Mouse (Mus musculus): Measurements from ENCODE around the gene Clec4a1. TPM values are rescaled to one million over a fixed set of nuclear protein-coding genes. Genes with fewer than 3 reads are reported as not detected.

Clec4a1 gene
- polyA plus RNA-seq, 1 experiment from 2014 or later = 1.0 TPM

DNA sequence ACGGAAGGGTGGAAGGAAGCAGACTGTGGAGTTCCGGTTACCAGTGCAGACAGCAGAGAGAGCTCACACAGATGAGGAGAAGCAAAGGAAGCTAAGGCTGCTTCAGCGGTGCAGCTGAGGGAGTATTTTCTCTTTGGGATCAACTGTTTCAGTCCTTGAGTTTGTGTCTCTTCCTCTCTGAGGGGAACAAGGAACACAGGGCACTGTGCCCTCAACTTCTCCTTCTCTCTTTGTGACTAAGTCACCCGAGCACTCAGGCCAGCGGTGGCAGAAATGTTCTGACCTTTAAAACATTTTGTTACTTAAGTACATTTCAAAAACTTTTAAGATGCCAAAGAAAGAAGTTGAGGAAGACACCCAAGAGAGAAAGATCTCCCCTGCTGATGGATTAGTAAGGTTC, 18.0 kb downstream of the Clec4a1 start:
- Histone ChIP-seq H3K4me1 (no peaks in the 10 kb centered on the region), H3K36me3 (no peaks in the 10 kb centered on the region), H3K4me3 (no peak overlapping the region), H3K27me3 (ENCODE audit: low read depth, poor library complexity, severe bottlenecking) (no peaks in the 10 kb centered on the region), H3K27ac (replicated peaks) (no peak overlapping the region), H3K9me3 (replicated peaks) (no peaks in the 10 kb centered on the region)
- WGBS = 82% methylated on average over 5 of the region's 5 CpGs
- no peak for DNase-seq (ENCODE audit: low spot score)

DNA sequence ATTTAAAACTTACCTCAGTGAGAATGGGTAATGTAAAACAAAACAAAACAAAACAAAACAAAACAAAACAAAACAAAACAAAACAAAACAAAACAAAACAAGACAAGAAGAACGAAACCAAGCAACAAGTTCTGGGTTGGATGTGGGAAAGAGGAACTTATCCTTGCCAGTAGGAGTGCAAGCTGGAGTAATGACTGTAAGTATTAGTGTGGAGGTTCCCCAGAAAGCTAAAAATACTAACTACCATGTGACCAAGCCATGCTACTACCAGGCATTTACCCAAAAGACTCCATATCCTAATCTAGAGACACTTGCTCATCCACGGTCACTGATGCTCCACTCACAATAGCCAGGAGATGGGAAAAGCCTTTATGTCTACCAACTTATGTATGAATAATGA, 25.1 kb downstream of the Clec4a1 start:
- 91% methylated on average over 2 of the region's 2 CpGs for WGBS
- Histone ChIP-seq H3K27me3 (ENCODE audit: low read depth, poor library complexity, severe bottlenecking) (no peaks in the 10 kb centered on the region), H3K27ac (replicated peaks) (no peak overlapping the region), H3K36me3 (no peaks in the 10 kb centered on the region), H3K9me3 (replicated peaks) (0 out of 2 replicates have a peak, but pooled peaks cover 5% of the 10 kb centered on the region), H3K4me3 (no peak overlapping the region), H3K4me1 (no peaks in the 10 kb centered on the region)
- DNase-seq (ENCODE audit: low spot score) = no peak

DNA sequence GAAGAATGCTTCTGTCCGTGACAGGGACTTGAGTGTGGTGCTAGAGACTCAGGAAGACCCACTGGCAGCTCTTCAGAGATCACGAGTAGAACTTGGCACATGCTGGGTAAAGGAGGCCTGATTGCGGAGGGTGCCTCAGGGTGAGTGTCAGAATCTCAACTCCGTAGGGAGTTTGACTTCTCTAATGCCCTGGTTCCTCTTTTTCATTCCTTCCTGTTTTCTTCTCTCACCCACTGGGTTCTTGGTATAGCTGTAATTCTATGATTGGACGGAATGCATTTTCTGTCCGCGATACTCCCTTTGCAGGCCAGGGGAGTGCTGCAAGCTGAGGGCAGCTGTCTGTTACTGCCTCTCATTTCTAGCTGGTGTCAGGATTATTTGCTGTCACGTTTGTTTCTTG, 30.8 kb downstream of the Clec4a1 start, which contains the start of gene Clec4a3:
Gene Clec4a3 (plus strand): TSS at position 115 of the 400 bp plus-strand sequence.
- H3K27ac ChIP-seq (replicated peaks) = no peak within 1 kb of the TSS
- no peaks in the 10 kb centered on the region for H3K36me3 ChIP-seq
- 0 out of 2 replicates have a peak, but pooled peaks cover 7% of the 10 kb centered on the region for H3K9me3 ChIP-seq (replicated peaks)
- H3K27me3 ChIP-seq (ENCODE audit: low read depth, poor library complexity, severe bottlenecking) = no peaks in the 10 kb centered on the region
- WGBS = 85% methylated on average over 8 of the region's 8 CpGs
- no peak for DNase-seq (ENCODE audit: low spot score)
- no peaks in the 10 kb centered on the region for H3K4me1 ChIP-seq
- no peak within 1 kb of the TSS for H3K4me3 ChIP-seq

DNA sequence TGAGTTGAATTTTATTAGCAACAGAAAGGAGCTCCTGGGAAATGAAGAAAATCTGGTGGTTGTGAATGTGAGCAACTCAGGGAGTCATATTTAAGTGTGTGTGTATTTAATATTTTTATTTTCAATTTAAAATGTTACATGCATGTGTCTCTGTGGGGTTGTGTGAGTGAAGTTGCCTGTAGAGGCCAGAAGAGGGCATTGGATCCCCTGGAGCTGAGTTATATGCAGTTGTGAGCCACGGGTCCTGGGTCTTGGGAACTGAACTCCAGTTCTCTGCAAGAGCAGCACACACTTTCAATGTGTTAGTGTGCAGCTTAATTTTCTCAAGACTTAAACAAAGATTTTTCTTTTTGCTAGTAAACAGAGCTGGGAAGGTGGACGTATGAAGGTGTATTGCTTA, 42.9 kb downstream of the Clec4a1 start:
- 74% methylated on average over 2 of the region's 2 CpGs for WGBS
- no peaks in the 10 kb centered on the region for H3K4me1 ChIP-seq

DNA sequence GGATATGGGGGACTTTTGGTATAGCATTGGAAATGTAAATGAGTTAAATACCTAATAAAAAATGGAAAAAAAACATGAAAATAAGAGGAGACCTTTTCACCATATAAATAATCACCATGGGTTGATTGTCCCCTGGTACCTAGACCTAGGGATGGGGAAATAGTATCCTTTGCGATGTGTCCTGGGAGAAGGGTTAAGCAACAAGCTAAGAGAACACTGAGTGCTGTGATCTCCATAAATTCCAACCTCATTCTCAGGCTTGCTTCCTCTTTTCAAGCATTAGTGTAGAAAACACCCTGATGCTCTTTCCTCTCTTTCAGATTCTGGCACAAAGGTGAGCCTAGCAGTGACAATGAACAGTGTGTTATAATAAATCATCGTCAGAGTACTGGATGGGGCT, 47.4 kb downstream of the Clec4a1 start:
- H3K4me3 ChIP-seq = no peak overlapping the region
- H3K27me3 ChIP-seq (ENCODE audit: low read depth, poor library complexity, severe bottlenecking) = no peaks in the 10 kb centered on the region
- H3K4me1 ChIP-seq = no peaks in the 10 kb centered on the region
- no peak for DNase-seq (ENCODE audit: low spot score)
- no peaks in the 10 kb centered on the region; the same call in 1 of the 2 replicates for H3K9me3 ChIP-seq (replicated peaks)
- H3K36me3 ChIP-seq = no peaks in the 10 kb centered on the region
- H3K27ac ChIP-seq (replicated peaks) = no peak overlapping the region
- 94% methylated on average over 2 of the region's 2 CpGs for WGBS

More for the DNA sequence above, 42.9 kb downstream of the Clec4a1 start:
- Histone ChIP-seq H3K9me3 (replicated peaks) (peaks cover 4% of the 10 kb centered on the region; the same call in 1 of the 2 replicates), H3K27me3 (ENCODE audit: low read depth, poor library complexity, severe bottlenecking) (no peaks in the 10 kb centered on the region), H3K4me3 (no peak overlapping the region), H3K36me3 (no peaks in the 10 kb centered on the region), H3K27ac (replicated peaks) (no peak overlapping the region)
- no peak for DNase-seq (ENCODE audit: low spot score)

Other genes starting within 250 kb of the Clec4a1 start
- gene Nanog, start 214.4 kb upstream of the Clec4a1 start, polyA plus RNA-seq (2016; fragmentation: Nextera tagmentation; extraction: Ambion mirVana) = 0.09 and 0.32 TPM in 2 replicates
- gene Slc2a3, start 120.2 kb upstream of the Clec4a1 start, polyA plus RNA-seq (2016; fragmentation: Nextera tagmentation; extraction: Ambion mirVana) = 42.0 and 63.0 TPM in 2 replicates
- gene Foxj2, start 101.9 kb upstream of the Clec4a1 start, polyA plus RNA-seq (2016; fragmentation: Nextera tagmentation; extraction: Ambion mirVana) = 2.0 and 2.4 TPM in 2 replicates
- gene C3ar1, start 65.7 kb upstream of the Clec4a1 start, polyA plus RNA-seq (2016; fragmentation: Nextera tagmentation; extraction: Ambion mirVana) = 1.4 and 1.9 TPM in 2 replicates
- gene Necap1, start 47.4 kb upstream of the Clec4a1 start, polyA plus RNA-seq (2016; fragmentation: Nextera tagmentation; extraction: Ambion mirVana) = 57.2 and 63.6 TPM in 2 replicates
- 0.17 and 0.83 TPM in 2 replicates for gene Clec4a3, start 30.7 kb downstream of the Clec4a1 start, polyA plus RNA-seq (2016; fragmentation: Nextera tagmentation; extraction: Ambion mirVana)
- gene Clec4a4, start 68.5 kb downstream of the Clec4a1 start, polyA plus RNA-seq (2016; fragmentation: Nextera tagmentation; extraction: Ambion mirVana) = not detected in 2 replicates
- not detected in 2 replicates for gene Clec4b1, start 128.1 kb downstream of the Clec4a1 start, polyA plus RNA-seq (2016; fragmentation: Nextera tagmentation; extraction: Ambion mirVana)
- gene Clec4a2, start 184.6 kb downstream of the Clec4a1 start, polyA plus RNA-seq (2016; fragmentation: Nextera tagmentation; extraction: Ambion mirVana) = 0.54 and 1.1 TPM in 2 replicates